Mouse (Mus musculus) CH12.LX (cell line): ENCODE data around the gene Aif1l. TPM values are rescaled to one million over a fixed set of nuclear protein-coding genes. Genes with fewer than 3 reads are reported as not detected.

Experiments used
- DNase-seq: peaks from one replicate; pipeline ENCODE4 v3.0.0-alpha.2; 2013; ENCODE audit errors: extremely low read depth
- H3K27ac ChIP-seq: 2 replicates; pipeline ENCODE4 v1.5.1; 2012; ENCODE audit warnings: low read depth, mild to moderate bottlenecking, control low read depth, moderate library complexity; ENCODE audit not compliant: insufficient read depth
- H3K27me3 ChIP-seq: replicated peaks from 2 replicates; pipeline ENCODE3; 2012; ENCODE audit warnings: inconsistent platforms
- H3K36me3 ChIP-seq, 2 experiments: replicated peaks in 1 of 2; 2 replicates each; pipeline versions ENCODE3 to v1.6.1; 2012; ENCODE audit warnings: inconsistent platforms in 1 of 2, low read length in 1 of 2, mild to moderate bottlenecking in 1 of 2, mixed read lengths in 1 of 2, moderate library complexity in 1 of 2; ENCODE audit not compliant: control insufficient read depth in 1 of 2, insufficient read depth in 1 of 2
- H3K4me1 ChIP-seq, 2 experiments: 2 replicates each; pipeline ENCODE4 v1.6.1; 2012; ENCODE audit warnings: inconsistent platforms in 1 of 2, moderate library complexity in 1 of 2; ENCODE audit not compliant: insufficient read depth in 2 of 2, control insufficient read depth in 1 of 2
- H3K4me2 ChIP-seq: 2 replicates; pipeline ENCODE4 v1.6.1; 2012; ENCODE audit warnings: low read depth, mild to moderate bottlenecking, control low read depth; ENCODE audit not compliant: poor library complexity, insufficient read depth, severe bottlenecking
- H3K4me3 ChIP-seq, 3 experiments: fragments of 150-350 bp in 1 of 3; sonication (generic) in 1 of 3; replicated peaks in 1 of 3; 2 replicates each; pipeline versions ENCODE3 to v1.5.1; 2011 to 2012; ENCODE audit warnings: low read depth in 2 of 3, low read length in 2 of 3, mild to moderate bottlenecking in 2 of 3, moderate library complexity in 2 of 3, control low read depth in 1 of 3, improper control_type of control experiment in 1 of 3, inconsistent platforms in 1 of 3, mixed read lengths in 1 of 3; ENCODE audit not compliant: poor library complexity in 1 of 3
- H3K79me2 ChIP-seq: replicated peaks from 2 replicates; pipeline ENCODE4 v1.6.1; 2012; ENCODE audit warnings: mild to moderate bottlenecking, moderate library complexity; ENCODE audit not compliant: control insufficient read depth, poor library complexity, insufficient read depth, severe bottlenecking; ENCODE audit errors: extremely low read depth
- H3K9ac ChIP-seq: 2 replicates; pipeline ENCODE4 v1.6.1; 2012; ENCODE audit warnings: low read depth, mild to moderate bottlenecking, control low read depth, moderate library complexity; ENCODE audit not compliant: insufficient read depth
- H3K9me3 ChIP-seq: replicated peaks from 2 replicates; pipeline ENCODE3; 2012; ENCODE audit warnings: low read length, inconsistent platforms, mixed read lengths
- CTCF ChIP-seq, 2 experiments: IDR thresholded peaks in 1 of 2; conservative IDR thresholded peaks in 1 of 2; 2 replicates each; pipeline ENCODE4 v1.5.1; 2011 to 2012; ENCODE audit warnings: low read depth in 2 of 2, low read length in 2 of 2, improper control_type of control experiment in 1 of 2, inconsistent platforms in 1 of 2, mild to moderate bottlenecking in 1 of 2, moderate library complexity in 1 of 2
- E2F4 ChIP-seq: IDR thresholded peaks from 2 replicates; pipeline ENCODE4 v1.6.1; 2011; ENCODE audit warnings: low read depth, low read length, improper control_type of control experiment; ENCODE audit not compliant: insufficient replicate concordance
- EP300 ChIP-seq: IDR thresholded peaks from 2 replicates; pipeline ENCODE4 v1.6.1; 2011; ENCODE audit warnings: low read length, improper control_type of control experiment
- ETS1 ChIP-seq: conservative IDR thresholded peaks from 2 replicates; pipeline ENCODE4 v1.6.1; 2012; ENCODE audit warnings: low read depth, mild to moderate bottlenecking, inconsistent platforms, low read length, improper control_type of control experiment, moderate library complexity
- HCFC1 ChIP-seq: IDR thresholded peaks from 2 replicates; pipeline ENCODE4 v1.6.1; 2012; ENCODE audit warnings: low read depth, mild to moderate bottlenecking, inconsistent platforms, low read length, improper control_type of control experiment
- IRF4 ChIP-seq: IDR thresholded peaks from 2 replicates; pipeline ENCODE4 v1.6.1; 2014; ENCODE audit warnings: low read depth, mild to moderate bottlenecking, inconsistent platforms, low read length, improper control_type of control experiment
- JUND ChIP-seq: conservative IDR thresholded peaks from 2 replicates; pipeline ENCODE4 v1.6.1; 2011; ENCODE audit warnings: low read depth, low read length, improper control_type of control experiment
- KAT2A ChIP-seq: IDR thresholded peaks from 2 replicates; pipeline ENCODE4 v1.6.1; 2012; ENCODE audit warnings: low read length, improper control_type of control experiment, inconsistent platforms; ENCODE audit not compliant: insufficient replicate concordance
- MAFK ChIP-seq: IDR thresholded peaks from 2 replicates; pipeline ENCODE4 v1.6.1; 2011; ENCODE audit warnings: low read length, improper control_type of control experiment; ENCODE audit not compliant: insufficient replicate concordance
- MAZ ChIP-seq: IDR thresholded peaks from 2 replicates; pipeline ENCODE4 v1.6.1; 2012; ENCODE audit warnings: low read depth, mild to moderate bottlenecking, inconsistent platforms, low read length, improper control_type of control experiment, moderate library complexity
- MEF2A ChIP-seq: IDR thresholded peaks from 2 replicates; pipeline ENCODE4 v1.6.1; 2014; ENCODE audit warnings: low read depth, mild to moderate bottlenecking, inconsistent platforms, low read length, improper control_type of control experiment, borderline replicate concordance
- MXI1 ChIP-seq: IDR thresholded peaks from 2 replicates; pipeline ENCODE4 v1.6.1; 2011; ENCODE audit warnings: mild to moderate bottlenecking, low read depth, low read length, improper control_type of control experiment
- MYC ChIP-seq: IDR thresholded peaks from 2 replicates; pipeline ENCODE4 v1.6.1; 2011; ENCODE audit warnings: low read depth, mild to moderate bottlenecking, improper control_type of control experiment, low read length
- NELFE ChIP-seq: IDR thresholded peaks from 2 replicates; pipeline ENCODE4 v1.6.1; 2011; ENCODE audit warnings: low read depth, low read length, improper control_type of control experiment
- PAX5 ChIP-seq: IDR thresholded peaks from 2 replicates; pipeline ENCODE4 v1.6.1; 2012; ENCODE audit warnings: low read length, inconsistent platforms, mixed read lengths
- POLR2AphosphoS2 ChIP-seq: IDR thresholded peaks from 2 replicates; pipeline ENCODE4 v1.6.1; 2011; ENCODE audit warnings: low read depth, low read length, improper control_type of control experiment
- RAD21 ChIP-seq: IDR thresholded peaks from 2 replicates; pipeline ENCODE4 v1.6.1; 2011; ENCODE audit warnings: low read depth, mild to moderate bottlenecking, low read length, improper control_type of control experiment, moderate library complexity
- SIN3A ChIP-seq: IDR thresholded peaks from 2 replicates; pipeline ENCODE4 v1.6.1; 2012; ENCODE audit warnings: low read length, improper control_type of control experiment, inconsistent platforms
- SMC3 ChIP-seq: IDR thresholded peaks from 2 replicates; pipeline ENCODE4 v1.6.1; 2011; ENCODE audit warnings: low read depth, low read length, improper control_type of control experiment
- TCF12 ChIP-seq: IDR thresholded peaks from 2 replicates; pipeline ENCODE4 v1.6.1; 2014; ENCODE audit warnings: low read depth, mild to moderate bottlenecking, inconsistent platforms, low read length, improper control_type of control experiment
- UBTF ChIP-seq: IDR thresholded peaks from 2 replicates; pipeline ENCODE4 v1.6.1; 2012; ENCODE audit warnings: low read depth, mild to moderate bottlenecking, inconsistent platforms, low read length, improper control_type of control experiment, moderate library complexity
- USF1 ChIP-seq: IDR thresholded peaks from 2 replicates; pipeline ENCODE4 v1.6.1; 2014; ENCODE audit warnings: low read depth, mild to moderate bottlenecking, inconsistent platforms, low read length, improper control_type of control experiment
- ZC3H11A ChIP-seq: IDR thresholded peaks from 2 replicates; pipeline ENCODE4 v1.6.1; 2012; ENCODE audit warnings: low read depth, mild to moderate bottlenecking, inconsistent platforms, low read length, improper control_type of control experiment
- ZKSCAN1 ChIP-seq: IDR thresholded peaks from 2 replicates; pipeline ENCODE4 v1.6.1; 2012; ENCODE audit warnings: low read depth, inconsistent platforms, low read length, improper control_type of control experiment, borderline replicate concordance
- ZMIZ1 ChIP-seq: IDR thresholded peaks from 2 replicates; pipeline ENCODE4 v1.6.1; 2012; ENCODE audit warnings: low read depth, mild to moderate bottlenecking, inconsistent platforms, low read length, improper control_type of control experiment
- ZNF384 ChIP-seq: IDR thresholded peaks from 2 replicates; pipeline ENCODE4 v1.6.1; 2012; ENCODE audit warnings: low read depth, low read length, improper control_type of control experiment, inconsistent platforms
- dilution Hi-C: fragments of 300-500 bp; cut with MboI; formaldehyde crosslinking; loops from 2 replicates; pipeline ENCODE4 v1.14.3; 2020; ENCODE audit warnings: low sequenced_read_pairs; ENCODE audit not compliant: extremely low pct_unique_long_range_greater_than_20kb, extremely low pct_ligation_motif_present
- in situ Hi-C: fragments of 300-500 bp; cut with MboI; formaldehyde crosslinking; loops from 3 replicates; pipeline ENCODE4 v1.14.3; 2019; ENCODE audit warnings: low sequenced_read_pairs, low pct_ligation_motif_present, low pct_unique_long_range_greater_than_20kb, mixed read lengths
- polyA plus RNA-seq: library from polyadenylated mRNA; unstranded; fragments of >175 nt; gene quantifications from 2 replicates; pipeline ENCODE4 v1.2.1, GENCODE M21; 2012; ENCODE audit warnings: low read depth; ENCODE audit not compliant: insufficient read length
- total RNA-seq, 2 experiments: library from RNA; depleted of rRNA; stranded (reverse); fragments of 300-350 nt in 1 of 2; fragments of >200 nt in 1 of 2; gene quantifications; 2 replicates each; pipeline ENCODE4 v1.2.3; 2012 to 2014

Aif1l gene
- total and polyA plus RNA-seq, 3 experiments = 0.11 to 0.81 TPM; not detected in 1

DNA sequence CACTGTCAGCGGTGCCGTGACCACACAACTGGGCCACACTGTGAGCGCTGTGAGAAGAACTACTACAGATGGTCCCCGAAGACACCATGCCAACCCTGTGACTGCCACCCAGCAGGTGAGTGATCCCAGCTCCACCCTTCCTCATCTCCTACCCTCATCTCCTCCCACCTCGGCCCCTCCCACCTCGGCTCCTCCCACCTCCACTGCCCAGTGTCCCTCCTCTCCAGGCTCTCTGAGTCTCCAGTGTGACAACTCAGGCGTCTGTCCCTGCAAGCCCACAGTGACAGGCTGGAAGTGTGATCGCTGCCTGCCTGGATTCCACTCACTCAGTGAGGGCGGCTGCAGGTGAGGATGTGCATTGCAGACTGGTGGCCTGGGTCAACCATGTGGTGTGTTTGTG lies 44.3 kb upstream of the Aif1l start:
- dilution Hi-C loops (no loop called here), in situ Hi-C loops (no loop called here)
- no peak overlapping the region for H3K9ac ChIP-seq
- TF ChIP-seq MYC (no peak), USF1 (no peak), POLR2AphosphoS2 (no peak), ZMIZ1 (no peak)
- H3K27ac ChIP-seq = no peak overlapping the region
- peaks cover 52% of the 10 kb centered on the region for H3K27me3 ChIP-seq
- no peak for DNase-seq
- no peaks in the 10 kb centered on the region for H3K9me3 ChIP-seq
- H3K4me3 ChIP-seq = no peak overlapping the region
- H3K4me1 ChIP-seq = peaks cover 7 to 11% of the 10 kb centered on the region in 2 experiments; a peak in 3 of 4 replicates
- no peak overlapping the region for H3K4me2 ChIP-seq
- no peaks in the 10 kb centered on the region for H3K36me3 ChIP-seq
- H3K79me2 ChIP-seq = no peaks in the 10 kb centered on the region

GRCm38 (mm10) chr2:31906407-31906806 lies 43.5 kb upstream of the Aif1l start:
- no peak for DNase-seq
- Histone ChIP-seq H3K9ac (no peak overlapping the region), H3K4me1 (peaks cover 7 to 8% of the 10 kb centered on the region in 2 experiments; a peak in 3 of 4 replicates), H3K79me2 (no peaks in the 10 kb centered on the region), H3K36me3 (no peaks in the 10 kb centered on the region), H3K27ac (no peak overlapping the region), H3K4me3 (no peak overlapping the region), H3K9me3 (no peaks in the 10 kb centered on the region), H3K4me2 (no peak overlapping the region), H3K27me3 (peaks cover 52% of the 10 kb centered on the region)
- in situ Hi-C loops = no loop called here
- TF ChIP-seq MAFK (no peak), MEF2A (no peak), E2F4 (no peak), MXI1 (no peak), ZMIZ1 (no peak)
- dilution Hi-C loops = no loop called here

DNA sequence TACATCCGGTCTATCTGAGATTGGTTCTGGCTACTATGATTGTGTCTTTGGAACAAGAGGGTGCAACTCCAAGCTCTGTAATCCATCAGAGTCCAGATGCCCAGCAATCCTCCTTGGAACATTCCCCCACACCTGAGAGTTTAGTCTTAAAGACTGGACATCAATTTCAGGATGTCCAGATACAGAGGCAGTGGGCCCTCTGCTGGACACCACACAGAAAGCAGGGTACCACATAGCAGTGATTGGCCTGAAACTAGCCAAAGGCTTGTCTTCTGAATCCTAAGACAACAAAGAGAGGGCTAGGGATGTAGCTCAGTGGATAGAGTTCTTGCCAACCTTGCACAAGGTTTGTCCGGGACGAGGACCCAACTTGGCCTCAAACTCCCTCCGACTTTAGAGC lies 37.4 kb upstream of the Aif1l start:
- peak overlapping the region; percentile 49 for H3K4me2 ChIP-seq
- no peaks in the 10 kb centered on the region for H3K36me3 ChIP-seq
- dilution Hi-C loops (no loop called here), in situ Hi-C loops (no loop called here)
- DNase-seq = no peak
- no peak overlapping the region for H3K27ac ChIP-seq
- no peak overlapping the region for H3K9ac ChIP-seq
- peaks cover 6 to 7% of the 10 kb centered on the region in 2 experiments; a peak in 3 of 4 replicates for H3K4me1 ChIP-seq
- no peak overlapping the region for H3K4me3 ChIP-seq
- peaks cover 52% of the 10 kb centered on the region for H3K27me3 ChIP-seq
- no peaks in the 10 kb centered on the region for H3K9me3 ChIP-seq
- H3K79me2 ChIP-seq = no peaks in the 10 kb centered on the region
- TF ChIP-seq MYC = no peak
- TF ChIP-seq HCFC1 = no peak
- no peak for TF ChIP-seq ZC3H11A
- peak; percentile 52 for TF ChIP-seq RAD21
- TF ChIP-seq SMC3 = peak; percentile 48
- TF ChIP-seq EP300 = no peak
- TF ChIP-seq MEF2A = no peak
- TF ChIP-seq IRF4 = no peak
- no peak for TF ChIP-seq ETS1
- TF ChIP-seq ZKSCAN1 = no peak
- TF ChIP-seq TCF12 = no peak
- TF ChIP-seq MAZ = no peak
- no peak for TF ChIP-seq PAX5
- TF ChIP-seq KAT2A = no peak
- no peak for TF ChIP-seq NELFE
- TF ChIP-seq JUND = no peak
- no peak for TF ChIP-seq SIN3A
- no peak for TF ChIP-seq ZNF384
- TF ChIP-seq ZMIZ1 = no peak
- peak in 1 of 2 experiments; percentile 68; a peak in 3 of 4 replicates for TF ChIP-seq CTCF (conservative IDR thresholded peaks at IDR 0.05 in 1 of 2, IDR thresholded peaks at IDR 0.05 in 1 of 2; ENCODE audit: low read depth in 2 of 2, low read length in 2 of 2)
- TF ChIP-seq UBTF = no peak
